Mouse (Mus musculus) embryo, embryonic 11 days (tissue): ENCODE results near the gene Gcnt4.

Experiments used
- DNase-seq: peaks from one replicate; pipeline ENCODE4 v3.0.0-alpha.2; 2015

The Gcnt4 gene

GRCm38 (mm10) chr13:96995243-96995642 lies 70.8 kb downstream of the Gcnt4 start:
- DNase-seq: no peak

DNA sequence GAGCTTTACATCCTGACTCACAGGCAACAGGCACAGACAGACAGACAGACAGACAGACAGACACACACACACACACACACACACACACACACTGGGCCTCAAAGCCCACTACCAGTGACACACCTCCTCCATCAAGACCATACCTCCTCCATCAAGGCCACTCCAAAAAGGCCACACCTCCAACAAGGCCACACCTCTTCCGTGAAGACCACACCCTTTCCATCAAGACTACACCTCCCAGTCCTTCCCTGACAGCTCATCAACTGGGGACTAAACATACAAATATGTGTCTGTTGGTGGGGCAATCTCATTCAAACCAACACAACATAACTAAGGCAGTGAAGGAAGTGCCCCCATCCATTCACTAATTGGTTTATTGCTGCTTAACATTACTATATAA lies 72.6 kb downstream of the Gcnt4 start:
- DNase-seq: no peak
